Mouse (Mus musculus) left cerebral cortex, postnatal 36 days (tissue): ENCODE data around the gene Susd6. TPM values are rescaled to one million over a fixed set of nuclear protein-coding genes. Genes with fewer than 3 reads are reported as not detected.
A peak's percentile ranks its signal among the peaks of the same experiment; 100 is the strongest.

Experiments
- DNase-seq, 2 experiments: peaks; one replicate each; pipeline ENCODE4 v3.0.0; 2021 to 2022; ENCODE audit warnings: low spot score in 2 of 2, mixed read lengths in 1 of 2
- intact Hi-C: fragments of 180-260 bp; cut with DNase I; formaldehyde crosslinking; loops from one replicate; pipeline ENCODE4 v1.15.1; 2025
- total RNA-seq, 2 experiments: library from RNA; stranded (reverse); gene quantifications; 2 replicates each; pipeline ENCODE4 v1.2.3; 2021

Susd6 gene
- total RNA-seq: 10 to 100 TPM; 31.6 to 40.0 TPM

- DNase-seq: peak; percentile 98 to 99
- intact Hi-C loops: loop anchor here (5.0 kb wide), 2 partner anchors 57 to 157 kb away; partner anchors contain the start of gene Srsf5
Observed at GRCm38 (mm10) chr12:80789849-80790694, at the start of gene Susd6. TSS of gene Susd6 (plus strand) at chr12:80790510.

- intact Hi-C loops: no loop called here
- no peak for DNase-seq
Observed at GRCm38 (mm10) chr12:80744614-80745013, 45.7 kb upstream of the Susd6 start.

GRCm38 (mm10) chr12:80746031-80746813 is 44.1 kb upstream of the Susd6 start:
- intact Hi-C loops: no loop called here
- peak in 1 of 2 experiments; percentile 16 for DNase-seq

- no peak for DNase-seq
- intact Hi-C loops: no loop called here
Observed at GRCm38 (mm10) chr12:80751556-80751955, 38.8 kb upstream of the Susd6 start.

- DNase-seq: no peak
- intact Hi-C loops: no loop called here
Observed at GRCm38 (mm10) chr12:80757751-80758558, 32.4 kb upstream of the Susd6 start.

- no peak for DNase-seq
- intact Hi-C loops: no loop called here
Observed at GRCm38 (mm10) chr12:80758559-80759386, 31.5 kb upstream of the Susd6 start.

- intact Hi-C loops: no loop called here
- DNase-seq: no peak
Observed at GRCm38 (mm10) chr12:80759387-80759712, 31.0 kb upstream of the Susd6 start.

GRCm38 (mm10) chr12:80759713-80760395 is 30.5 kb upstream of the Susd6 start:
- peak; percentile 52 to 55 for DNase-seq
- intact Hi-C loops: loop anchor here (1.0 kb wide), 2 partner anchors 24 to 30 kb away; no protein-coding TSS in a partner anchor

GRCm38 (mm10) chr12:80760396-80760801 is 29.9 kb upstream of the Susd6 start, which contains the start of gene Ccdc177:
TSS of gene Ccdc177 (minus strand) at chr12:80760687.
- peak; percentile 84 to 86 for DNase-seq
- intact Hi-C loops: loop anchor here (1.0 kb wide), 2 partner anchors 24 to 30 kb away; no protein-coding TSS in a partner anchor

GRCm38 (mm10) chr12:80762982-80763381 is 27.3 kb upstream of the Susd6 start:
- intact Hi-C loops: no loop called here
- DNase-seq: no peak

- intact Hi-C loops: no loop called here
- no peak for DNase-seq
Observed at GRCm38 (mm10) chr12:80764116-80764515, 26.2 kb upstream of the Susd6 start.

GRCm38 (mm10) chr12:80769697-80770096 is 20.6 kb upstream of the Susd6 start:
- DNase-seq: peak; percentile 52 to 71
- intact Hi-C loops: loop anchor here (1.0 kb wide), 1 partner anchor 126 kb away; no protein-coding TSS in a partner anchor

- no peak for DNase-seq
- intact Hi-C loops: no loop called here
Observed at GRCm38 (mm10) chr12:80774786-80775185, 15.5 kb upstream of the Susd6 start.

- DNase-seq: no peak
- intact Hi-C loops: no loop called here
Observed at GRCm38 (mm10) chr12:80776046-80776634, 14.2 kb upstream of the Susd6 start.

GRCm38 (mm10) chr12:80778188-80778936 is 11.9 kb upstream of the Susd6 start:
- DNase-seq: no peak
- intact Hi-C loops: no loop called here

- intact Hi-C loops: no loop called here
- DNase-seq: no peak
Observed at GRCm38 (mm10) chr12:80779760-80780159, 10.6 kb upstream of the Susd6 start.

GRCm38 (mm10) chr12:80782190-80782589 is 8.1 kb upstream of the Susd6 start:
- DNase-seq: no peak
- intact Hi-C loops: no loop called here
